Mouse (Mus musculus): ENCODE data around the gene Hddc2. TPM values are rescaled to one million over a fixed set of nuclear protein-coding genes. Genes with fewer than 3 reads are reported as not detected.
A peak's percentile ranks its signal among the peaks of the same experiment; 100 is the strongest.

Hddc2 gene
- 22.1 and 23.9 TPM in 2 replicates for polyA plus RNA-seq (2012; rRNA removed)

GRCm38 (mm10) chr10:31312865-31313848 lies at the start of gene Hddc2:
TSS of gene Hddc2 (plus strand) at chr10:31313383.
- TF ChIP-seq CTCF (IDR thresholded peaks at IDR 0.05; ENCODE audit: extremely low read depth, insufficient read depth, low read length) (no peak), POLR2A (IDR thresholded peaks at IDR 0.05; ENCODE audit: extremely low read depth, insufficient read depth, low read length) (peak; percentile 89)
- Histone ChIP-seq H3K4me1 (ENCODE audit: control insufficient read depth, insufficient read depth, low read length) (no peaks in the 10 kb centered on the region), H3K4me3 (ENCODE audit: insufficient read depth, low read length) (peak within 1 kb of the TSS; percentile 74), H3K27ac (ENCODE audit: insufficient read depth, low read length) (peak within 1 kb of the TSS; percentile 29; the same call in 1 of the 2 replicates)

GRCm38 (mm10) chr10:31272738-31273137 lies 40.4 kb upstream of the Hddc2 start:
- TF ChIP-seq POLR2A (IDR thresholded peaks at IDR 0.05; ENCODE audit: extremely low read depth, insufficient read depth, low read length) (no peak), CTCF (IDR thresholded peaks at IDR 0.05; ENCODE audit: extremely low read depth, insufficient read depth, low read length) (no peak)
- no peak overlapping the region for H3K4me3 ChIP-seq (ENCODE audit: insufficient read depth, low read length)

GRCm38 (mm10) chr10:31273171-31273570 lies 40.0 kb upstream of the Hddc2 start:
- Histone ChIP-seq H3K4me1 (ENCODE audit: control insufficient read depth, insufficient read depth, low read length) (no peaks in the 10 kb centered on the region), H3K27ac (ENCODE audit: insufficient read depth, low read length) (no peak overlapping the region), H3K4me3 (ENCODE audit: insufficient read depth, low read length) (no peak overlapping the region)
- no peak for TF ChIP-seq CTCF (IDR thresholded peaks at IDR 0.05; ENCODE audit: extremely low read depth, insufficient read depth, low read length)
- no peak for TF ChIP-seq POLR2A (IDR thresholded peaks at IDR 0.05; ENCODE audit: extremely low read depth, insufficient read depth, low read length)

More at GRCm38 (mm10) chr10:31272738-31273137, 40.4 kb upstream of the Hddc2 start:
- Histone ChIP-seq H3K4me1 (ENCODE audit: control insufficient read depth, insufficient read depth, low read length) (no peaks in the 10 kb centered on the region), H3K27ac (ENCODE audit: insufficient read depth, low read length) (no peak overlapping the region)

- Histone ChIP-seq H3K4me3 (ENCODE audit: insufficient read depth, low read length) (no peak overlapping the region), H3K27ac (ENCODE audit: insufficient read depth, low read length) (no peak overlapping the region), H3K4me1 (ENCODE audit: control insufficient read depth, insufficient read depth, low read length) (no peaks in the 10 kb centered on the region)
- TF ChIP-seq CTCF (IDR thresholded peaks at IDR 0.05; ENCODE audit: extremely low read depth, insufficient read depth, low read length): no peak
- no peak for TF ChIP-seq POLR2A (IDR thresholded peaks at IDR 0.05; ENCODE audit: extremely low read depth, insufficient read depth, low read length)
Measured at GRCm38 (mm10) chr10:31287787-31288186, 25.4 kb upstream of the Hddc2 start.

- TF ChIP-seq POLR2A (IDR thresholded peaks at IDR 0.05; ENCODE audit: extremely low read depth, insufficient read depth, low read length) (no peak), CTCF (IDR thresholded peaks at IDR 0.05; ENCODE audit: extremely low read depth, insufficient read depth, low read length) (no peak)
- Histone ChIP-seq H3K27ac (ENCODE audit: insufficient read depth, low read length) (no peak overlapping the region), H3K4me3 (ENCODE audit: insufficient read depth, low read length) (no peak overlapping the region), H3K4me1 (ENCODE audit: control insufficient read depth, insufficient read depth, low read length) (no peaks in the 10 kb centered on the region)
Measured at GRCm38 (mm10) chr10:31288697-31289390, 24.3 kb upstream of the Hddc2 start.

GRCm38 (mm10) chr10:31295705-31296104 lies 17.5 kb upstream of the Hddc2 start:
- H3K4me1 ChIP-seq (ENCODE audit: control insufficient read depth, insufficient read depth, low read length): peaks cover 1% of the 10 kb centered on the region; the same call in 1 of the 2 replicates
- H3K27ac ChIP-seq (ENCODE audit: insufficient read depth, low read length): no peak overlapping the region
- no peak for TF ChIP-seq POLR2A (IDR thresholded peaks at IDR 0.05; ENCODE audit: extremely low read depth, insufficient read depth, low read length)
- TF ChIP-seq CTCF (IDR thresholded peaks at IDR 0.05; ENCODE audit: extremely low read depth, insufficient read depth, low read length): no peak
- H3K4me3 ChIP-seq (ENCODE audit: insufficient read depth, low read length): no peak overlapping the region

GRCm38 (mm10) chr10:31296458-31296857 lies 16.7 kb upstream of the Hddc2 start:
- TF ChIP-seq CTCF (IDR thresholded peaks at IDR 0.05; ENCODE audit: extremely low read depth, insufficient read depth, low read length) (no peak), POLR2A (IDR thresholded peaks at IDR 0.05; ENCODE audit: extremely low read depth, insufficient read depth, low read length) (no peak)
- Histone ChIP-seq H3K27ac (ENCODE audit: insufficient read depth, low read length) (no peak overlapping the region), H3K4me1 (ENCODE audit: control insufficient read depth, insufficient read depth, low read length) (peaks cover 1% of the 10 kb centered on the region; the same call in 1 of the 2 replicates), H3K4me3 (ENCODE audit: insufficient read depth, low read length) (no peak overlapping the region)

- no peak for TF ChIP-seq CTCF (IDR thresholded peaks at IDR 0.05; ENCODE audit: extremely low read depth, insufficient read depth, low read length)
- no peak for TF ChIP-seq POLR2A (IDR thresholded peaks at IDR 0.05; ENCODE audit: extremely low read depth, insufficient read depth, low read length)
- no peak overlapping the region for H3K27ac ChIP-seq (ENCODE audit: insufficient read depth, low read length)
- no peak overlapping the region for H3K4me3 ChIP-seq (ENCODE audit: insufficient read depth, low read length)
- peaks cover 1% of the 10 kb centered on the region; the same call in 1 of the 2 replicates for H3K4me1 ChIP-seq (ENCODE audit: control insufficient read depth, insufficient read depth, low read length)
Measured at GRCm38 (mm10) chr10:31297106-31297505, 16.1 kb upstream of the Hddc2 start.

GRCm38 (mm10) chr10:31298263-31298662 lies 14.9 kb upstream of the Hddc2 start:
- Histone ChIP-seq H3K4me1 (ENCODE audit: control insufficient read depth, insufficient read depth, low read length) (peaks cover 1% of the 10 kb centered on the region; the same call in 1 of the 2 replicates), H3K4me3 (ENCODE audit: insufficient read depth, low read length) (no peak overlapping the region), H3K27ac (ENCODE audit: insufficient read depth, low read length) (no peak overlapping the region)
- no peak for TF ChIP-seq POLR2A (IDR thresholded peaks at IDR 0.05; ENCODE audit: extremely low read depth, insufficient read depth, low read length)
- no peak for TF ChIP-seq CTCF (IDR thresholded peaks at IDR 0.05; ENCODE audit: extremely low read depth, insufficient read depth, low read length)
